Mouse (Mus musculus): ENCODE results near the gene Cenpq.

Cenpq gene

GRCm38 (mm10) chr17:40934420-40935231 lies at the start of gene Cenpq, which contains the start of gene Mut:
Cenpq (minus strand) TSS chr17:40935047.
Mut (plus strand) TSS chr17:40934685.
- DNase-seq (ENCODE audit: low read depth, low spot score): peak; percentile 95

- DNase-seq (ENCODE audit: low read depth, low spot score): no peak
Measured at GRCm38 (mm10) chr17:40977914-40978313, 43.1 kb upstream of the Cenpq start.

GRCm38 (mm10) chr17:40948518-40948917 lies 13.7 kb upstream of the Cenpq start:
- no peak for DNase-seq (ENCODE audit: low read depth, low spot score)

GRCm38 (mm10) chr17:40933985-40934384 lies 862 bp downstream of the Cenpq start:
- DNase-seq (ENCODE audit: low read depth, low spot score): no peak

GRCm38 (mm10) chr17:40915499-40915898 lies 19.3 kb downstream of the Cenpq start:
- DNase-seq (ENCODE audit: low read depth, low spot score): no peak

- DNase-seq (ENCODE audit: low read depth, low spot score): no peak
Measured at GRCm38 (mm10) chr17:40914250-40914649, 20.6 kb downstream of the Cenpq start, which contains the start of gene Glyatl3. Glyatl3 (minus strand) TSS chr17:40914350.

GRCm38 (mm10) chr17:40904721-40905154 lies 30.1 kb downstream of the Cenpq start:
- DNase-seq (ENCODE audit: low read depth, low spot score): no peak

- DNase-seq (ENCODE audit: low read depth, low spot score): no peak
Measured at GRCm38 (mm10) chr17:40904056-40904597, 30.7 kb downstream of the Cenpq start.

- DNase-seq (ENCODE audit: low read depth, low spot score): no peak
Measured at GRCm38 (mm10) chr17:40903345-40903744, 31.5 kb downstream of the Cenpq start.

- no peak for DNase-seq (ENCODE audit: low read depth, low spot score)
Measured at GRCm38 (mm10) chr17:40899783-40900363, 35.0 kb downstream of the Cenpq start.

- DNase-seq (ENCODE audit: low read depth, low spot score): no peak
Measured at GRCm38 (mm10) chr17:40896863-40897262, 38.0 kb downstream of the Cenpq start.

- DNase-seq (ENCODE audit: low read depth, low spot score): no peak
Measured at GRCm38 (mm10) chr17:40887849-40888536, 46.9 kb downstream of the Cenpq start.

GRCm38 (mm10) chr17:40885155-40885554 lies 49.7 kb downstream of the Cenpq start:
- DNase-seq (ENCODE audit: low read depth, low spot score): no peak

- no peak for DNase-seq (ENCODE audit: low read depth, low spot score)
Measured at GRCm38 (mm10) chr17:40882172-40882571, 52.7 kb downstream of the Cenpq start.

GRCm38 (mm10) chr17:40879924-40880691 lies 54.7 kb downstream of the Cenpq start, which contains the start of gene 9130008F23Rik:
9130008F23Rik (minus strand) TSS chr17:40880559.
- DNase-seq (ENCODE audit: low read depth, low spot score): peak; percentile 45

GRCm38 (mm10) chr17:40879528-40879923 lies 55.3 kb downstream of the Cenpq start:
- no peak for DNase-seq (ENCODE audit: low read depth, low spot score)

GRCm38 (mm10) chr17:40877741-40878140 lies 57.1 kb downstream of the Cenpq start:
- no peak for DNase-seq (ENCODE audit: low read depth, low spot score)

GRCm38 (mm10) chr17:40875568-40875967 lies 59.3 kb downstream of the Cenpq start:
- DNase-seq (ENCODE audit: low read depth, low spot score): no peak

- DNase-seq (ENCODE audit: low read depth, low spot score): no peak
Measured at GRCm38 (mm10) chr17:40874701-40875100, 60.1 kb downstream of the Cenpq start.

GRCm38 (mm10) chr17:40873582-40874011 lies 61.2 kb downstream of the Cenpq start:
- no peak for DNase-seq (ENCODE audit: low read depth, low spot score)

All from c-Kit-negative CD71-positive TER-119-positive erythroid progenitor cells, embryonic 14.5 days (primary cell).